Mouse (Mus musculus): ENCODE measurements around the gene Dppa3.
"Not testable (repeated sequence)": the region's sequence is repeated elsewhere in the genome, so short reads cannot be mapped to it uniquely, and the experiment has no call there.

Gene Dppa3

GRCm38 (mm10) chr6:122609771-122610170 is 16.4 kb upstream of the Dppa3 start, which contains the start of gene Gdf3:
Gdf3 (minus strand) TSS chr6:122610087.
- in situ Hi-C loops (cut with MboI), result no loop called here

- in situ Hi-C loops (cut with MboI), result no loop called here
Observed at GRCm38 (mm10) chr6:122612426-122612825, 13.8 kb upstream of the Dppa3 start.

GRCm38 (mm10) chr6:122614047-122614446 is 12.2 kb upstream of the Dppa3 start:
- in situ Hi-C loops (cut with MboI), result no loop called here

GRCm38 (mm10) chr6:122616022-122616421 is 10.2 kb upstream of the Dppa3 start:
- in situ Hi-C loops (cut with MboI), result no loop called here

- in situ Hi-C loops (cut with MboI), result no loop called here
Observed at GRCm38 (mm10) chr6:122621066-122621465, 5.1 kb upstream of the Dppa3 start.

GRCm38 (mm10) chr6:122624480-122624879 is 1.7 kb upstream of the Dppa3 start:
- in situ Hi-C loops (cut with MboI), result no loop called here

- in situ Hi-C loops (cut with MboI), result no loop called here
Observed at GRCm38 (mm10) chr6:122625156-122625555, 1.1 kb upstream of the Dppa3 start.

- in situ Hi-C loops (cut with MboI), result no loop called here
Observed at GRCm38 (mm10) chr6:122627469-122628108, 1.4 kb downstream of the Dppa3 start.

- in situ Hi-C loops (cut with MboI), result no loop called here
Observed at GRCm38 (mm10) chr6:122633411-122633810, 7.2 kb downstream of the Dppa3 start.

GRCm38 (mm10) chr6:122635315-122635714 is 9.1 kb downstream of the Dppa3 start:
- in situ Hi-C loops (cut with MboI), result no loop called here

GRCm38 (mm10) chr6:122636666-122637065 is 10.5 kb downstream of the Dppa3 start:
- in situ Hi-C loops (cut with MboI), result no loop called here

- in situ Hi-C loops (cut with MboI), result not testable (repeated sequence)
Observed at GRCm38 (mm10) chr6:122637566-122637965, 11.4 kb downstream of the Dppa3 start.

- in situ Hi-C loops (cut with MboI), result not testable (repeated sequence)
Observed at GRCm38 (mm10) chr6:122644196-122644595, 18.0 kb downstream of the Dppa3 start.

GRCm38 (mm10) chr6:122649903-122650302 is 23.7 kb downstream of the Dppa3 start:
- in situ Hi-C loops (cut with MboI), result no loop called here

GRCm38 (mm10) chr6:122650398-122650980 is 24.3 kb downstream of the Dppa3 start:
- in situ Hi-C loops (cut with MboI), result no loop called here

GRCm38 (mm10) chr6:122654301-122654700 is 28.1 kb downstream of the Dppa3 start:
- in situ Hi-C loops (cut with MboI), result no loop called here

- in situ Hi-C loops (cut with MboI), result no loop called here
Observed at GRCm38 (mm10) chr6:122657630-122658029, 31.4 kb downstream of the Dppa3 start.

- in situ Hi-C loops (cut with MboI), result no loop called here
Observed at GRCm38 (mm10) chr6:122659567-122659966, 33.4 kb downstream of the Dppa3 start.

- in situ Hi-C loops (cut with MboI), result no loop called here
Observed at GRCm38 (mm10) chr6:122660601-122661379, 34.6 kb downstream of the Dppa3 start.

- in situ Hi-C loops (cut with MboI), result no loop called here
Observed at GRCm38 (mm10) chr6:122662551-122663264, 36.5 kb downstream of the Dppa3 start.

- in situ Hi-C loops (cut with MboI), result no loop called here
Observed at GRCm38 (mm10) chr6:122663596-122664206, 37.5 kb downstream of the Dppa3 start.

- in situ Hi-C loops (cut with MboI), result no loop called here
Observed at GRCm38 (mm10) chr6:122665866-122666265, 39.7 kb downstream of the Dppa3 start.
